Comparison of ENCODE assay signal across 30 mouse cellular contexts in the genomic region with DNA sequence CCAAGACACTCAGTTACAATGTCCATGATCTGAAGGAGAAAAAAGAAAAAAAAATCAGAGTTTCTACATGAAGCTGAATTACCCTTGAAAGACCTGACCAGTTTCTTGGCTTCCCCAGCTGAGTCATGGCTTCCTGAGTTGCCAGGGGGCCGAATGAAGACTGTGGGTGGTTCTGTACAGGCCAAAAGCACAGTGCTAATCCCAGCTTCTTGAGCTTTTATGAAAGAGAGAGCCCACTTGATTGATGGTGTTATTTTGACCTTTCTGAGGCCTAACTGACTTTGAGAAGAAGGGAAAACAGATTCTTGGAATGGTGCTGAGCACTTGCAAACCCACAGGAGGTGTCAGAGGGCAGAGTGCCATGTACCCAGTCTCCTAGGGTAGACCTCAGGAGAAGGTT.
DNase-seq lines count a peak whose midpoint lies in the region; ATAC-seq and TF ChIP-seq lines count a peak whose summit lies in the region.
"Had no signal": no experiment of that assay in that cellular context is flagged by ENCODE, and none has a peak within 500 bp of the region (broad histone marks: within the 10 kb centered on the region; RNA-seq: fewer than 3 reads in every experiment).

No protein-coding gene starts in this region.

- no peak overlapping the region for H3K4me3 ChIP-seq in neural tube, embryonic 11.5 days (ENCODE audit: low read depth, low read length)
- no peak overlapping the region for H3K4me3 ChIP-seq in embryonic fibroblast, embryonic 13.5 days (ENCODE audit: insufficient read depth, low read length)
- H3K4me3 ChIP-seq in embryonic facial prominence, embryonic 10.5 days, result no peak overlapping the region
- H3K4me3 ChIP-seq in midbrain, embryonic 14.5 days (replicated peaks; ENCODE audit: low read depth, low read length), result no peak overlapping the region
- H3K4me3 ChIP-seq: forebrain, embryonic 12.5 days; heart, embryonic 10.5 days; heart, embryonic 15.5 days; hindbrain, embryonic 13.5 days; neural tube, embryonic 13.5 days had no signal

- TF ChIP-seq CTCF in embryonic fibroblast, embryonic 13.5 days (IDR thresholded peaks at IDR 0.05; ENCODE audit: borderline replicate concordance, insufficient read depth, low read length), result no peak

- H3K9ac ChIP-seq in neural tube, embryonic 11.5 days (ENCODE audit: low read length), result no peak overlapping the region
- no peak overlapping the region for H3K9ac ChIP-seq in midbrain, embryonic 14.5 days (replicated peaks; ENCODE audit: low read length)
- H3K9ac ChIP-seq: forebrain, embryonic 12.5 days; forebrain, postnatal 0 days; heart, embryonic 15.5 days; hindbrain, embryonic 13.5 days; liver, embryonic 14.5 days; neural tube, embryonic 13.5 days had no signal

- H3K4me2 ChIP-seq in neural tube, embryonic 11.5 days (ENCODE audit: low read depth), result no peak overlapping the region
- H3K4me2 ChIP-seq in midbrain, embryonic 14.5 days (ENCODE audit: low read length), result no peak overlapping the region
- H3K4me2 ChIP-seq: forebrain, embryonic 12.5 days; heart, embryonic 15.5 days; hindbrain, embryonic 13.5 days; neural tube, embryonic 13.5 days had no signal

- no peak for TF ChIP-seq POLR2A in embryonic fibroblast, embryonic 13.5 days (IDR thresholded peaks at IDR 0.05; ENCODE audit: low read depth, low read length)

- H3K27ac ChIP-seq in neural tube, embryonic 11.5 days (ENCODE audit: low read depth, low read length), result no peak overlapping the region
- peak overlapping the region; percentile 35 for H3K27ac ChIP-seq in embryonic fibroblast, embryonic 13.5 days (ENCODE audit: insufficient read depth, low read length)
- H3K27ac ChIP-seq in embryonic facial prominence, embryonic 10.5 days (replicated peaks), result no peak overlapping the region
- H3K27ac ChIP-seq in midbrain, embryonic 14.5 days (replicated peaks; ENCODE audit: low read depth, low read length), result no peak overlapping the region
- H3K27ac ChIP-seq: heart, embryonic 10.5 days; heart, embryonic 15.5 days; hindbrain, embryonic 13.5 days; liver, embryonic 14.5 days; macrophage; neural tube, embryonic 13.5 days; stomach, postnatal 0 days had no signal

- no peaks in the 10 kb centered on the region for H3K4me1 ChIP-seq in neural tube, embryonic 11.5 days (ENCODE audit: control insufficient read depth, insufficient read depth, low read length)
- H3K4me1 ChIP-seq in embryonic fibroblast, embryonic 13.5 days (ENCODE audit: control insufficient read depth, insufficient read depth, low read length), result peaks cover 32% of the 10 kb centered on the region
- no peaks in the 10 kb centered on the region for H3K4me1 ChIP-seq in embryonic facial prominence, embryonic 10.5 days
- H3K4me1 ChIP-seq in midbrain, embryonic 14.5 days (ENCODE audit: control insufficient read depth, insufficient read depth, low read length), result no peaks in the 10 kb centered on the region
- H3K4me1 ChIP-seq: forebrain, embryonic 12.5 days; heart, embryonic 10.5 days; heart, embryonic 15.5 days; hindbrain, embryonic 13.5 days; neural tube, embryonic 13.5 days had no signal

- H3K27me3 ChIP-seq in neural tube, embryonic 11.5 days (ENCODE audit: control insufficient read depth, insufficient read depth, low read length), result no peaks in the 10 kb centered on the region
- H3K27me3 ChIP-seq in embryonic facial prominence, embryonic 10.5 days (replicated peaks; ENCODE audit: low read depth, poor library complexity, severe bottlenecking), result no peaks in the 10 kb centered on the region
- H3K27me3 ChIP-seq in midbrain, embryonic 14.5 days (ENCODE audit: control insufficient read depth, insufficient read depth, low read length), result no peaks in the 10 kb centered on the region
- H3K27me3 ChIP-seq: CH12.LX; forebrain, embryonic 12.5 days; heart, embryonic 15.5 days; hindbrain, embryonic 13.5 days; neural tube, embryonic 13.5 days had no signal

- peak; percentile 31 for DNase-seq in embryo, embryonic 10.5 days (ENCODE audit: low spot score)
- no peak for DNase-seq in embryo, embryonic 9.5 days (ENCODE audit: extremely low spot score)
- DNase-seq in neural tube, embryonic 11.5 days (ENCODE audit: low spot score), result peak; percentile 14
- DNase-seq in neural tube, embryonic 10.5 days (ENCODE audit: extremely low spot score, low spot score), result no peak
- DNase-seq in embryonic facial prominence, embryonic 10.5 days (ENCODE audit: low spot score), result no peak
- no peak for DNase-seq in midbrain, embryonic 14.5 days
- DNase-seq: cerebellum, adult 2 months; cerebellum, postnatal 36 days; forebrain, postnatal 0 days; heart, adult 11 months; kidney, adult 8-10 months; kidney, postnatal 10 days; liver; lung, adult 2 months; lung, postnatal 10 days; right cerebral cortex, postnatal 4 days; thymus, adult 18-20 months; thymus, postnatal 25 days had no signal

- WGBS in neural tube, embryonic 11.5 days, result 45% methylated on average over 1 of the region's 1 CpGs
- 64% methylated on average over 1 of the region's 1 CpGs for WGBS in embryonic facial prominence, embryonic 10.5 days
- 74% methylated on average over 1 of the region's 1 CpGs for WGBS in midbrain, embryonic 14.5 days

- H3K36me3 ChIP-seq in neural tube, embryonic 11.5 days (ENCODE audit: control insufficient read depth, insufficient read depth, low read length), result no peaks in the 10 kb centered on the region
- H3K36me3 ChIP-seq in embryonic facial prominence, embryonic 10.5 days (replicated peaks), result no peaks in the 10 kb centered on the region
- H3K36me3 ChIP-seq in midbrain, embryonic 14.5 days (ENCODE audit: control insufficient read depth, insufficient read depth, low read length), result no peaks in the 10 kb centered on the region
- H3K36me3 ChIP-seq: forebrain, embryonic 12.5 days; heart, embryonic 10.5 days; heart, embryonic 15.5 days; hindbrain, embryonic 13.5 days; neural tube, embryonic 13.5 days had no signal

- no peak for ATAC-seq in neural tube, embryonic 11.5 days (ENCODE audit: insufficient read depth, low FRiP score, low TSS enrichment)
- ATAC-seq in midbrain, embryonic 14.5 days (ENCODE audit: low FRiP score, low TSS enrichment), result no peak
- ATAC-seq: forebrain, postnatal 0 days; intestine, embryonic 16.5 days; midbrain, embryonic 16.5 days had no signal

- no peaks in the 10 kb centered on the region for H3K9me3 ChIP-seq in neural tube, embryonic 11.5 days (ENCODE audit: control insufficient read depth, low read length)
- H3K9me3 ChIP-seq in embryonic facial prominence, embryonic 10.5 days, result no peaks in the 10 kb centered on the region
- H3K9me3 ChIP-seq in midbrain, embryonic 14.5 days (ENCODE audit: control insufficient read depth, low read length), result no peaks in the 10 kb centered on the region
- H3K9me3 ChIP-seq: forebrain, embryonic 12.5 days; heart, embryonic 10.5 days; heart, embryonic 15.5 days; hindbrain, embryonic 13.5 days; neural tube, embryonic 13.5 days had no signal

Comparison
In these comparisons a context has a peak if more than half of its experiments do, and no peak if none do; other contexts are left out.
1. DNase-seq: peak in embryo, embryonic 10.5 days (single experiment) and neural tube, embryonic 11.5 days (single experiment); none in embryo, embryonic 9.5 days (single experiment), neural tube, embryonic 10.5 days (single experiment), embryonic facial prominence, embryonic 10.5 days (single experiment) and midbrain, embryonic 14.5 days (single experiment).